Mouse (Mus musculus): ENCODE results near the gene Psd. TPM values are rescaled to one million over a fixed set of nuclear protein-coding genes. Genes with fewer than 3 reads are reported as not detected.
A peak's percentile ranks its signal among the peaks of the same experiment; 100 is the strongest.

Gene Psd
- total RNA-seq, 2 experiments from 2014 or later: 0.36 TPM; not detected in 1

DNA sequence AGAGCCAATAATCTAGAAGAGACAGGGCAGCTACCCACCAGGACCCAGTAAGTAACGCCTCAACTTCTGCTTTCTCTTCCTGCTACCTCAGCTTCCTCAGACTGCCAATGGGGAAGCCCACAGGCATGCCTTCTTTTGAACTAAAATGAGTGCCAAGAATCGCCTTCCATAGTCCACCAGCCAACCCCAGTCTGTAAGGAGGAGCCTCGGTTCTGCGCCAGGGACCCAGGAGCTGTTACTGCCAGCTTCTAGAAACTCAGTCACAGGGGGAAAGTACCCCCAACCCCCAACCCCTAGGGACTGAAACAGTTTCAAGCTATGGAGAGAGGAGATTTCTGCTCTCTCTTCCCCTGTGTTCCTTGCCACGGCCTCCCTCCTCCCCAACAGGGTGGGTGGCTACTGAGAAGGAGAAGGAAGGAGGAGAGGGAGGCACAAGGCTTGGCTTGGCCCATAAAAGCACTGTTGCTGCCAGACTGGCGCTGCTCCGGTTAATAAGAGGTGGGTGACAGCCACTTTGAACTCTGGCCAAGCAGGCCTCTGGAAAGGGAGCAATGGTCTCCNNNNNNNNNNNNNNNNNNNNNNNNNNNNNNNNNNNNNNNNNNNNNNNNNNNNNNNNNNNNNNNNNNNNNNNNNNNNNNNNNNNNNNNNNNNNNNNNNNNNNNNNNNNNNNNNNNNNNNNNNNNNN lies 12.5 kb upstream of the Psd start:
- ATAC-seq (ENCODE audit: poor library complexity, severe bottlenecking): peak; percentile 74

GRCm38 (mm10) chr19:46338942-46339286 lies 12.0 kb upstream of the Psd start:
- peak; percentile 1; the same call in 1 of the 2 replicates for ATAC-seq (ENCODE audit: poor library complexity, severe bottlenecking)

DNA sequence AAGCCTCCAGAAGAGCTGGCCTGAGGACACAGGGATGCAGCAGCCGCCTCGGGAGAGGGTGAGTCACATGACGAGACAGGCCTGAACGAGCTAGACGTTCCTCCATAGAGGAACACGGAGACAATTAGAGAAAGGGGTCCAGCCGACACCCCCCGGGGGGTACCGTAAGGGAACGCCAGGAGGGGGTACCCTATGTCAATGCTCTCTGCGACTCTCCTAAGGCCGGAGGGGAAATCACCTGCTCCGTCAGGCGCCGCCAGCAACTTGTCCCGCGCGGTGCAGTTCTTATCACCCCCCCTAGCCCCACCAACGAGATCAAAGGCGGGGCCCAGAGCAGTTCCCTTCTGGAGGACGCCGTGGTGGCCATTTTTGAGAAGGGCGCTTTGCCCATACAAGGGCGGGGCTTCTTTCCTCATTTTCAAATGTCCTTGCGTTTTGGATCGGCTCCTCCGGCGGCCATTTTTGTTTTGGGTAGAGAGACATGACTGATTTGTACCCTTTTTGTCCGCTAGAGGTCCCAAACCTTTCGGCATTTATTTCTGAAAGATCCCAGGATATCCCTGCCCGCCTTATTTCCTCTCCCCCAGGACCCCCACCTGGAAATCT lies 11.5 kb upstream of the Psd start, which contains the start of gene Cuedc2:
TSS of gene Cuedc2 (minus strand) at position 372 of the 606 bp plus-strand sequence.
- ATAC-seq (ENCODE audit: poor library complexity, severe bottlenecking): peak; percentile 78

DNA sequence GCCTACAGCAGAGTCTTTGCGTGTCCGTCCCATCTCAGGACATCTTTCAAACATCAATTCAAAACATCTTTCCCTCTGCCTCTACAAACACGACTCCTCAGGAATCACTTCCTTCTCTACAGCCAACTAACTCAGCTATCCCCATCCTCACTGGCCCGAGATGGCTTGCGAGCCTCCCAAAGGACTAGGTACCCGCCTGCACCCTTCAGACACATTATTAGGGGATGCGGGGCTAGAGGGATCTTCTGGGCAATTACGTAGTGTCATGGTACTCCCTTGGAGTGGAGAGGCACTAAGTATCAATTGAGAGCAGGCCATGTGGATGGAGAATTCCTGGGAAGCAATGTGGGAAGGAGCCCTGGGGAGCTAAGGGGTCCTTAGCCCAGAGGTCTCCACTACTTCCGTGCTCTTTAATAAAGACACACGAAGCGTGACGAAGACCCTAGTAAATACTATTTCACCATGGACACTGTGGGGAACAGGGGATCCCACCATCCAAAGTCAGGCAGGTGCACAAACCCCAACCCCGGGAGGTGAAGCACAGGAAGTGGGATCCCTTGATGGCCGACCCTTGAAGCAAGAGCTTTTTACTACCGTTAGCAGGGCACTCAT lies 10.9 kb upstream of the Psd start:
- no peak for ATAC-seq (ENCODE audit: poor library complexity, severe bottlenecking)

DNA sequence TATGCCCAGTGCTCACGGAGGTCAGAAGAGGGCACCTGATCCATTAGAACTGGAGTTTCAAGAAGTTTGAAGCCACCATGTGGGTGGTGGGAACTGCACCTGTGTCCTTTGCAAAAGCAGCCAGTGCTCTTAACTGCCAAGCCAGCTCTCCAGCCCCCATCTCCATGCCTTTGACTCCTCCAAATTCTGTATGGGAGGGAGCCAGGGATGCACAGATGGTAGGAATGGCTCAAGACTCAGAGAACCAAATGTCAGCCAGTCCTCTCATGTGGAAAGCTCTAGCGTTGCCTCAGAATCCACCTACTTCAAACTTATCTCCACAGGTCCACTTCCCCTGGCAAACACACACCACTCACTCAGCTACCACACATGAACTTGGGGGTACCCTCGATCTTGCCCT lies 7.0 kb upstream of the Psd start:
- no peak for ATAC-seq (ENCODE audit: poor library complexity, severe bottlenecking)

- ATAC-seq (ENCODE audit: poor library complexity, severe bottlenecking): no peak
Measured at GRCm38 (mm10) chr19:46332721-46333339, 5.9 kb upstream of the Psd start.

- no peak for ATAC-seq (ENCODE audit: poor library complexity, severe bottlenecking)
Measured at GRCm38 (mm10) chr19:46331936-46332335, 5.0 kb upstream of the Psd start.

GRCm38 (mm10) chr19:46331326-46331725 lies 4.4 kb upstream of the Psd start:
- ATAC-seq (ENCODE audit: poor library complexity, severe bottlenecking): no peak

GRCm38 (mm10) chr19:46330696-46331095 lies 3.7 kb upstream of the Psd start:
- ATAC-seq (ENCODE audit: poor library complexity, severe bottlenecking): no peak

- ATAC-seq (ENCODE audit: poor library complexity, severe bottlenecking): peak; percentile 83
Measured at GRCm38 (mm10) chr19:46329951-46330350, 3.0 kb upstream of the Psd start.

DNA sequence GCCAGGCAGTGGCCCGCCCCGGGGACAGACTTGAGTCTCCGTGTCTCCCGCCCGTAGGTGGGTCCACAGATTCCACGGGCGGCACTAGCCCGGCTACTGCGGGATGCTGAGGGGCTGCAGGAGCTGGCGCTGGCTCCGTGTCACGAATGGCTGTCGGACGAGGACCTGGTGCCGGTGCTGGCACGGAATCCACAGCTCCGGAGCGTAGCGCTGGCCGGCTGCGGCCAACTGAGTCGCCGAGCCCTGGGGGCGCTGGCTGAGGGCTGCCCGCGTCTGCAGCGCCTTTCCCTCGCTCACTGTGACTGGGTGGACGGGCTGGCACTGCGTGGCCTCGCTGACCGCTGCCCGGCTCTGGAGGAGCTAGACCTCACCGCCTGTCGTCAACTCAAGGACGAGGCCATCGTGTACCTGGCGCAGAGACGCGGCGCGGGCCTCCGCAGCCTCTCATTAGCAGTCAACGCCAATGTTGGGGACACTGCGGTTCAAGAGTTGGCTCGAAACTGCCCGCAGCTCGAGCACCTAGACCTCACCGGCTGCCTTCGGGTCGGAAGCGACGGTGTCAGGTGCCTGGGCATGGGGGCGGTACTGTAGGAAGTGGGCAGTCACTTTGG lies 2.2 kb upstream of the Psd start:
- no peak for ATAC-seq (ENCODE audit: poor library complexity, severe bottlenecking)

DNA sequence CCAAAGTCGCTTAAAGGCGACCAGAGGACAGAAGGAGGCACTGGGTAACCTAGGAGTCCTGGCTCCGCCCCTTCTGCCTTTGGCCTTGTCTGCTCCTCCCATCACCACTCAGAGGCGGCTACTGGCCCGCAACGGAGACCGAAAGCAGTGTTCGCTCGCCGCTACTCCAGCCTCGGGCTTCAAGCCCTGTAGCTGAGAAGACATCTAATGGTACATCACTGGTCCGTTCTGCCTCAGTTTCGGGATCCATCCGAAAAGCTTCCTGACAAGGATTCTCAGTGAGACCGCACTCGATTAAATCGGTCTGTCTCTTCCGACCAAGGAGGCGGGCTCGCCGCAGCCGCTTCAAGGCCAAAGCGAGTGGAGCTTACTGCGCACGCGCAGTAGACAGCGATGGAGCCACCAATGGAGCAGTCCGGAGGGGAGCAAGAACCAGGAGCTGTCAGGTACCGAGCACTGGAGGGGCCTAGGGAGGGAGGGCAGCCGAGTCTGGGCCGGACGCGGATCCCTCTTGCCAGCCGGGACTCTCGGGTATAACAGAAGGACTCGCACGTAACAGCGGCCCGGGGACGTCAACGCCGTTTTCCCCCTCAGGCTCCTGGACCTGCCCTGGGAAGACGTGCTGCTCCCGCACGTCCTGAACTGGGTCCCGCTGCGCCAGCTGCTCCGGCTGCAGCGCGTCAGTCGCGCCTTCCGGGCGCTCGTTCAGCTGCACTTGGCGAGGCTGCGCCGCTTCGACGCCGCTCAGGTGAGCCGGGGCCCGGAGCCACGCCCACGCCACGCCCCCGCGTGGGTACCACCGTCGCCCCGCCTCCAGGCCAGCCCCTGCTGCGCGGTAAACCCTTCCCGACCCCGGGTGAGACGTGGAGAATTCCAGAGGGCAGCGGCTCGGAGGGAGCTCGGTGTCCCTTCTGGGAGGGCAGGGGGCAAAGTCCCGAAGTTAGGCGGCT lies 1.4 kb upstream of the Psd start, which contains the start of gene Fbxl15:
TSS of gene Fbxl15 (plus strand) at position 104 of the 950 bp plus-strand sequence.
- ATAC-seq (ENCODE audit: poor library complexity, severe bottlenecking): peak; percentile 75

DNA sequence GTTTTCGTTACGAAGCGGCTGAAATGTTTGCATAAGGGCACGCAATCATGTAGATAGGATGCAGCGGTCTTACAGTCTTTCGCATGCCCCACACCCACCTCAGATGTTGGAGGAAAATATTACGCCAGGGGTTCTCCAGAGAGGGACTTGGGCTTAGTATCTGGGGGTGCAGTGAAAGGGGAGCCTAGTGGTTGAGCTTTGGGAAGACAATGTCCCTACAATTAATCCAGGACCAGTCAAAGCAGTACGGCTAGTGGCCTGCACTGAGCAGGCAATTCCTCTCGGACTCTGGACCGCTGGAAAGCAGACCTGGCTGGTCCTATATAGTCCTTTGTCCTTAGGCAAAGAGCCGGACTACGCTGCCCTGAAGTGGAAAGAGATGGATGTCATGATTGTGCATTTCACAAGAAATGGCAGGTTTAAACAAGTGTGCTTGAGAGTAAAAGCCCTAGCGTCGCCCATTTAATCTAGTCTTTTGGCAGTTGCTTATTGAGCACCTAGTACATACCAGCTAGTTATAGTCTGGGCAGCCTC lies 642 bp upstream of the Psd start:
- no peak for ATAC-seq (ENCODE audit: poor library complexity, severe bottlenecking)

GRCm38 (mm10) chr19:46326019-46326755 lies 769 bp downstream of the Psd start:
- no peak for ATAC-seq (ENCODE audit: poor library complexity, severe bottlenecking)

GRCm38 (mm10) chr19:46324918-46325317 lies 2.0 kb downstream of the Psd start:
- ATAC-seq (ENCODE audit: poor library complexity, severe bottlenecking): no peak

DNA sequence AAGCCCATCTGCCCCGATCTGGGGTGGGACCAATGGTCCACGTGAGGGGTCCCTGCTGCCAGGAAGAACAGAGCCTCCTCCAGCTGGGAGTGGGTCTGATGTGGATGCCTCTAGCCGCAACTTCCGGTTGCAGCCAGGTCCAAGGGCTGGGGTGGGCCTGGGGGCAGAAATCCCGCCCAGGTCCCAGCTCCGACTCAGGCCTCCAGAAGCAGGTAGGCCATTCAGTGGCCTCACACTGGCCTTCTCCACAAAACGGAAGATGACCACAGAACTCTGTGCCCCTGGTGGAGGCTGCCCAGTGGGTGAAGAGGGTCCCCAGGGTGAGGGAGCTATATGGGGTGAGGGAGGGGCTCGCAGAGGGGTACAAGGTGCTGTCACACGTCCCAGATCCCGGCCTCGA lies 2.6 kb downstream of the Psd start:
- ATAC-seq (ENCODE audit: poor library complexity, severe bottlenecking): no peak

DNA sequence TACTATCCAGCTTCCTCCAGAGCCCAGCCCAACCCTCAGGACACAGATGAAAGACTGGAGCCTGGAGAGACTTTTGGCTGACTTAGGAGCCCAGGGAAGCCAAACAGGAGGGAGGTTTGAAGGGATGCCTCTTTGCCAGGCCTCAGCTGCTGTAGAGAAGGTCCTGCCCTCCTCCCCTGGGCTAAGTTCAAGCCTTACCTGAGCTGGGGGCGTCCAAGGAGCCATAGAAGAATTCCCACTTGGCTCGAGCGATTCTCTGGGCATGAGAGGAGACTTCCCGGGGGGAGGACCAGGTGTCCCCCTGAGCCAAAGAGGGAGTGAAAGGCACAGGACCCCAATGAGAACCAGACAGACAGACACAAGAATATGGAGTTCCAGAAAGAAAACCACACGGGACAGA lies 3.2 kb downstream of the Psd start:
- no peak for ATAC-seq (ENCODE audit: poor library complexity, severe bottlenecking)

DNA sequence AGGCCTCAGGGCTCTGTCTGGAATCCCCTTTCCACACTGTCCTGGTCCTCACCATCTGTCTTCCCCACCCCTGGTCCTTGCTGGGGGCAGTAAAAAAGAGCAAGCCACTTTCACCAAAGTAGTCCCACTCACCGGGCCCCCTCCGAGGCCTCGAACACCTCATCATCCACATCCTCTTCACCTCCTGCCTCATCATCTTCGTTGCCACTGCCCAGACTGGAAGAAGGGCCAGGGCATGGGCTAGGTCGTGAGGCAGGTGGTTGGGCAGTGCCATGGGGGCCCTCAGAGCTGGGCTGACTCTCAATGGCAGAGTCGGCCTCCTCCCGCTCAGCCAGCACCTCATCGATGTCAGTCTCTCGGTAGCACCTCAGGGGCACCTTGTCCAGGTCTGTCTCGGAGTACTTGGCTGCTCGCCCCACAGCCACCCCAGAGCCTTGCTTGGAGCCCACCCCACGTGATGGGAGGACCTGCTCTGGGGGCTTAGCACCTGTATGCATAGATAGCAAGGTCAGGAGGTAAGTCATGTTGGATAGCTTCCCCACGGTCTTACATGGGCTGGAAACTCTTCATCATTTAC lies 3.9 kb downstream of the Psd start:
- ATAC-seq (ENCODE audit: poor library complexity, severe bottlenecking): no peak

Data from megakaryocyte, adult 5-6 weeks (primary cell).